Mouse (Mus musculus) olfactory bulb, adult 2 months (tissue): ENCODE measurements at regions not wholly inside any gene's neighbourhood (a gene's known extent, or its start where the extent isn't known, plus 50 kb on each side); places are given as distances from the start of the nearest gene placed in this dataset.

Experiments
- H3K27ac ChIP-seq: fragments of 200-500 bp; 2 replicates; pipeline ENCODE4 v1.5.1; 2012; ENCODE audit warnings: low read depth, low read length; ENCODE audit not compliant: insufficient read depth
- H3K4me1 ChIP-seq: fragments of 200-500 bp; 2 replicates; pipeline ENCODE4 v1.6.1; 2012; ENCODE audit warnings: low read length; ENCODE audit not compliant: control insufficient read depth, insufficient read depth
- H3K4me3 ChIP-seq: fragments of 200-500 bp; 2 replicates; pipeline ENCODE4 v1.5.1; 2012; ENCODE audit warnings: mild to moderate bottlenecking, low read depth, low read length, moderate library complexity; ENCODE audit not compliant: insufficient read depth
- CTCF ChIP-seq: fragments of 200-500 bp; IDR thresholded peaks from 2 replicates; pipeline ENCODE4 v1.5.1; 2012; ENCODE audit warnings: low read depth, mild to moderate bottlenecking, low read length, moderate library complexity; ENCODE audit not compliant: insufficient read depth
- POLR2A ChIP-seq: fragments of 200-500 bp; IDR thresholded peaks from 2 replicates; pipeline ENCODE4 v1.6.1; 2012; ENCODE audit warnings: mild to moderate bottlenecking, low read depth, low read length, moderate library complexity; ENCODE audit not compliant: insufficient read depth
- whole genome bisulfite sequencing: fragments of 180-500 bp; shearing (Covaris S2); methylation state at CpG from one replicate; pipeline ENCODE4 v1.1.7; 2018; 5-methylcytosine and 5-hydroxymethylcytosine counted together

DNA sequence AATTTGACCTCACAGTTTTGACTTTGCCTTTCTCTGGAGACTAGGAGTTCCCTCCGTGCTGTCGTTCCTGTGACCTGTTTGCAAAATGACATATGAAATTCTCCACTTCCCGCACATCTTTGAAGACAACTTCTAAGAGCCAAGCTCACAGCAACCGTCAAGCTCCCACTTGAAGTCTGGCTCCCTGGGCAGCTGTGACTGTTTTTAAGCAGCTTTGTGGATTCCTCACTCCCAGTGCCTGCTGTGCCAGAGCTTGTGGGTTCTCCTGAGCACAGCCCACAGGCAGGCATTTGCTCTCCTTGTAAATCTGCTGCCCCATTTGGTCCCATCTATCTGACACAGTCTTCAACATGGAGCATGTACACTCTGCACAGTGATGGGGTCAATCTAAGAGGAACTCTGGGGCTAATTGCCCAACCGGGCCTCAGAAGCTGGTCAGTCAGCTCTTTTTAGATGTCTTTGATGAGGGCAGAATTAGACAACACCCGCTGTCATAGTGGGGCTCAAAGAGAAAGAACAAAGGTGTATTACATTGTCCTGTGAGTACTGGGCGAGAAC is 63.7 kb upstream of the Mylip start:
- TF ChIP-seq CTCF (no peak), POLR2A (no peak)
- WGBS, result 79% methylated on average over 7 of the region's 7 CpGs

DNA sequence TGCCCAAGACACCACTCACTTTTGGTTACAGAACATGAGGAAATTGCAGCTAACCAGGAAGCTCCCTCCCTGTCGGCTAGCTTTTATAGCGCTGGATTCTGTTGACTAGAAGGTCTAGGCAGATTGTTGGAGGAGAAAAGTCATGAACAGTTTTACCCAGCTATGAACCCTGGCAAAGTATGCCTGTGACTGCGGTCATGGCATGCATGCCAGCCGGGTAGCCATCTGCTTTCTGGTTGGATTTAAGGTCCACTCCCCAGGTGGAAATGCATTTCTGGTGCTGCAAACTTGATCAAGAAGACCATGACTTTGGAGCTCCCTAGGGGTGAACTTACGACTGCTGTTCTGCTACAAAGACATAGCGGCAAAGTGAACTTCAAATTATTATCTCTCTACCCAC is 62.8 kb upstream of the Mylip start:
- H3K27ac ChIP-seq, result no peak overlapping the region
- H3K4me1 ChIP-seq, result no peaks in the 10 kb centered on the region; the same call in 1 of the 2 replicates
- no peak for TF ChIP-seq CTCF
- no peak for TF ChIP-seq POLR2A
- no peak overlapping the region for H3K4me3 ChIP-seq
- WGBS, result 96% methylated on average over 6 of the region's 6 CpGs

More for the DNA sequence above, 63.7 kb upstream of the Mylip start:
- Histone ChIP-seq H3K4me3 (no peak overlapping the region), H3K4me1 (no peaks in the 10 kb centered on the region; the same call in 1 of the 2 replicates), H3K27ac (no peak overlapping the region)

DNA sequence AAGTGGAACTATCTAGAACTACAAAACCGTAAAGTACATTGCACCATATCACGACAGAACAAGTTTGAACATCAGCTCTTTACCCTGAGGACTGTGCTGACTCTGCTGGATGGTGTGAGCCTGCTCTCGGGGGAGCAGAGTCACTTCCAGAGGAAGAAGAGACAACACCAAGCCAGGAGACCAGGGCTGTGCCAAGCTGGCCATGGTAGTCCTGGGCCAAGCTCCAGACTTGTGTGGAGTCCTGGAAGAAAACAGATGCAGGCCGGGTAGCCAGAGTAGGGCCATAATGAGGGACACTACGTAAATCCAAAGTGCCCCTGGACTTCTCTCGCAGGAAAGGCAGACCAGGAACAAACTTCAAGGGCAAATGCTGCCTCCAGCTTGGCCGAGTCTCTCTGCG is 59.0 kb upstream of the Mylip start:
- Histone ChIP-seq H3K27ac (no peak overlapping the region), H3K4me3 (no peak overlapping the region), H3K4me1 (no peaks in the 10 kb centered on the region; the same call in 1 of the 2 replicates)
- TF ChIP-seq POLR2A (no peak), CTCF (no peak)
- WGBS, result 76% methylated on average over 8 of the region's 8 CpGs

DNA sequence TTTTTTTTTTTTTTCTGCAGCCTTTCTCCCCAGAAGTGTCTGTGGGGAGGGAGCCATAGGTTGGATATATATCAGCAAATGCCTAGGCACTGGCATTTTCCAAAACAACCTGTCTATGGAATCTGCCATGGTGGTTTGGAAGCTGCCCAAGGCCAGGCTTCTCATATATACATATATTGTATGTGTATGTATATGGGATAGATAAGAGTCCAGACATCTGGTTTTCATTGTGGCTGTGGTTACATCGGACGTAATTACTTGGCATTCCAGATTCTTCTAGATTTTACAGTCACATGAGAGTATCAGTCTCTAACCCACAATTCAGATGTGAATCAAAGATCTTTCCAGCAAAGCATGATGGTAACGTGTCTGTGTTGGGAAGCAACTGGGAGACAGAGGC is 57.5 kb upstream of the Mylip start:
- H3K27ac ChIP-seq, result no peak overlapping the region
- no peak overlapping the region for H3K4me3 ChIP-seq
- TF ChIP-seq CTCF (no peak), POLR2A (no peak)
- 96% methylated on average over 3 of the region's 3 CpGs for WGBS
- H3K4me1 ChIP-seq, result no peaks in the 10 kb centered on the region; the same call in 1 of the 2 replicates

DNA sequence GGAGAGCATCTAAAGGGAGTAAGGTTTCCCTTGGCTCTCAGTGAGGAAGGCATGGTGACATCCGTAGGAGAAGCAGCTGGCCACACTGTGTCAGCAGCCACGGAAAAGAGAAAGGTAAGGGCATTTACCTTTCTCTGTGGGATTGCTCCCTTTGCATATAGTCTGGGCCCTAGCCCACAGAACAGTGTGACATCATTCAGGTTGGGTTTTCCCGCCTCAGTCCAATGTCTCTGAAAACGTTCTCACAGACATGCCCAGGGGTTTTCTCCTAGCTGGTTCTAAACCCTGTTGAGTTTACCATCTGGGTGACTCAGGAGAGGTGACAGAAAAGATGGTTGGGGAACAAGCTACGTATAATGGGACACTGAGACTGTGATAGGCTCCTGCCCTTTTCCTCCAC is 55.9 kb upstream of the Mylip start:
- Histone ChIP-seq H3K4me3 (no peak overlapping the region), H3K4me1 (no peaks in the 10 kb centered on the region; the same call in 1 of the 2 replicates), H3K27ac (no peak overlapping the region)
- TF ChIP-seq POLR2A, result no peak
- TF ChIP-seq CTCF, result no peak
- 90% methylated on average over 5 of the region's 5 CpGs for WGBS
